Mouse (Mus musculus): Measurements from ENCODE around the gene Gm4952.
"Not testable (repeated sequence)": the region's sequence is repeated elsewhere in the genome, so short reads cannot be mapped to it uniquely, and the experiment has no call there.

The Gm4952 gene

DNA sequence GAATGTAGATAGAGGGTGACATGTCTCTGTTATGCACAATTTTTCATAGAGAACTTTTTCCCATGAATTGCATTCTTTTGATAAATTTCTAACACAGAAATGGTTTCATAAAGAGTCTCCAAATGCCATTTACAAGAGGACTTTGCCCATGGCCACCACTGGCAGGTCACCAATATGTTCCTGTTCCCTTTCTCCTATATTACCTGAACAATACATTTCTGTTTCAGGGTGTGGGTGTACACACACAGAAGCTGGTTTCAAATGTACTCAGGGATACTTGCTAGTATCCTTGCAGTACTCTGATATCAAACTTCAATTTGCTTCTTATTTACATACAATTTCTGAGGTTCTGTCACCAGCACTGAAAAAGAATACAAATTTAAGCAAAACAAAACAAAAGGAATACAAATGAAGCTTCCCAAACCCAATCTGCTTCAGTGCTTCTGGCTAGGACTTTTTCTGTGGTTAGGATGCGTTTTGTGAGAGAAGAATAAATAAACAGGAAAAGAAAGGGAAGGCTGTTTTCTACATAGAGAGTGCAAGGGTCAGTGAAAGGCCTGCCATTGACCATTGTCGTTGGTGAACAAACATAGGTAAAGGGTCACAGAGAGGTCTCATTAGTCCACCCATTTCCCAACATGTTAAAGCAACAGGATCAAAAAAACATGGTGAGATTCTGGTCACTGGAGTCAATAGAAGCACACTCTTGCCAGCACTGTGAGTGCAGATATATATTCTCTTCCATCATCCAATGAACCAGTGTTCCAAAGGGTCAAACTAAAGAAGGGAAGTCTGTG is 1.1 kb downstream of the Gm4952 start:
- DNase-seq (ENCODE audit: low spot score in 2 of 2): no peak

- DNase-seq (ENCODE audit: low spot score in 2 of 2): no peak
Measured at GRCm38 (mm10) chr19:12608336-12608735, 8.6 kb downstream of the Gm4952 start.

DNA sequence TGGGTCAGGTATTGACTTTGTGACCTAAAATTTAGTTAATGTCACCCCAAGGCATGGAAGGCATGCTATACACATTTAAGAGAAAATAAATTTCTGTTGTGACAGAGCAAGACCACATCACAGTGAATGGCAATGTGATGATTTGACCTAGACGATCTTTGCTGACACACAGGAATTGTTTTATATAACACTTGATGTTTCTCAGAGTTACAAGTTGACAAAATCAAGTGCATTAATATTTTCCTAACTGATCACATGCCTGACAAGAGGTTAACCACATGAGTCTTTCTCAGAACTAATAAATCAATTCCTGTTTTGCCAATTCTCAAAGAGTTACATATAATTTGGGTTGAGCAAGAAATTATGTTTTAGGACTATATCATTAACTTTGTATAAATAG is 13.9 kb downstream of the Gm4952 start:
- no peak for DNase-seq (ENCODE audit: low spot score in 2 of 2)

- no peak for DNase-seq (ENCODE audit: low spot score in 2 of 2)
Measured at GRCm38 (mm10) chr19:12633176-12633575, 33.4 kb downstream of the Gm4952 start, which contains the start of gene Glyat. Glyat (plus strand) TSS chr19:12633308.

DNA sequence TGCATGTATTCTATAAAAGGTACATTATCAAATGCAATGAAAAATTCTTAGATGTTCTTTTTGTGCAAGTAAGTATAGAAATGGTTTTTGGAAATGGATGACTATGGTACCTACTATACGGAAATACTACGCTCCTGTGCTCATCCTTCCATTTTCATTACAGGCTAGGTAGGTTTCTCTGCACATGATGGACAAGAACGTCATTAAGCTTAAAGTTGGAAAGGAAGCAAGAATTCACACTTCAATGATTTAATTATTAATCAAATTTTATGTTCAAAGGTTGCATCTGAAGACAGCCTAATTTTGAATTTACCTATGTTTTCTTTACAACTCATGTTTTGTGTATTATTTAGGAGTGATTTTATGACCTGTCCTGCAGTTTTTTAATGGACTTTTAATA is 34.5 kb downstream of the Gm4952 start:
- no peak for DNase-seq (ENCODE audit: low spot score in 2 of 2)

DNA sequence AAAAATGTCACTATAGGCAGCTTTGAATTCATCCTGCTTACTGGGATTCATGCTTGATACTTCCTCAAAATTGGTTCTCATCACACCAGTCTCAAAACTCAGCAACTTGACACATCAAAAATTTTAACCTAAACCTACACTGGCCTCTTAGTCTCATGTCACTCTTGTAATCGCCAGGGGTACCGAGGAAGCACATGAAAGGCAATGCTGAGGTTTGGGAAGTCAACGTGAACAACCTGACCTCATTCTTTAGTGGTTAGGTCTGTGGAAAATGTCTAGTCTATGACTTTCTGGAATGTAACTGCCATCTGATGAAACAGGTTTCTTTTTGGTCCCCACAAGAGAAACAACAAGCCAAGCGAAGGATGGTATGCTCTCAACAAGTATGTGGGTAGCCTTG is 35.2 kb downstream of the Gm4952 start:
- DNase-seq (ENCODE audit: low spot score in 2 of 2): no peak

DNA sequence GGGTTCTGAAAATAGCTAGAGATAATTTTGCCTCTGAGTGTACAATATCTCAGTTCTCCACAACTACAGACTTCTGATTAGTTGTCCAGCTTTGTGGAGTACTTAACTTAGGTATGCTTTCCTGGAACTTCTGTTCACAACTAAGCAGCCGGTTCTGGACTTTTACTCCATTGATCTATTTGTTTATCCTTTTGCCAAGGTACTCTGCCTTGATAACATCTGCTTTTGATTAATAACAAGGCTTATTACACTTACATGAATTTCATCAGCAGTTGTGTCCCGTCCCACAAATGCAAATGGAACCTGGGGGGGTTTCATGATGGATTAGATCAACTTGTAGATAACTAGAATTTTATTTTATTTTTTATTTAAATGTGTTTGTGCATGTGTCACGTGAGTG is 37.1 kb downstream of the Gm4952 start:
- no peak for DNase-seq (ENCODE audit: low spot score in 2 of 2)

GRCm38 (mm10) chr19:12638049-12638448 is 38.3 kb downstream of the Gm4952 start:
- DNase-seq (ENCODE audit: low spot score in 2 of 2): no peak

GRCm38 (mm10) chr19:12649511-12649910 is 49.7 kb downstream of the Gm4952 start:
- no peak for DNase-seq (ENCODE audit: low spot score in 2 of 2)

GRCm38 (mm10) chr19:12666156-12666555 is 66.4 kb downstream of the Gm4952 start:
- no peak for DNase-seq (ENCODE audit: low spot score in 2 of 2)

DNA sequence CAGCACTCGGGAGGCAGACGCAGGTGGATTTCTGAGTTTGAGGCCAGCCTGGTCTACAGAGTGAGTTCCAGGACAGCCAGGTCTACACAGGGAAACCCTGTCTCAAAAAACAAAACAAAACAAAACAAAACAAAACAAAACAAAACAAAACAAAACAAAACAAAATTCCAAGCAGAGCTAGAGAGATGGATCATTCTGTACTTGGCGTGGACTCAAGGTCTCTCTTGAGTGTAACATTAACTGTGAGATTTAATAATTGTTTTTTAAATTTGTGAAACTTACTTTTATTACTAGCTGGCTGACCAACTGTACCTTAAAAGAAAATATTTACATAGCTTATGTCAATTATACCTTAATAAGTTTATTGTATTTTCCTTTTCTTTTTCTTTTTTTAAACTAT is 68.8 kb downstream of the Gm4952 start:
- not testable (repeated sequence) for DNase-seq (ENCODE audit: low spot score in 2 of 2)

GRCm38 (mm10) chr19:12670139-12670538 is 70.4 kb downstream of the Gm4952 start, which contains the start of gene Olfr1442:
Olfr1442 (plus strand) TSS chr19:12670439.
- no peak for DNase-seq (ENCODE audit: low spot score in 2 of 2)

DNA sequence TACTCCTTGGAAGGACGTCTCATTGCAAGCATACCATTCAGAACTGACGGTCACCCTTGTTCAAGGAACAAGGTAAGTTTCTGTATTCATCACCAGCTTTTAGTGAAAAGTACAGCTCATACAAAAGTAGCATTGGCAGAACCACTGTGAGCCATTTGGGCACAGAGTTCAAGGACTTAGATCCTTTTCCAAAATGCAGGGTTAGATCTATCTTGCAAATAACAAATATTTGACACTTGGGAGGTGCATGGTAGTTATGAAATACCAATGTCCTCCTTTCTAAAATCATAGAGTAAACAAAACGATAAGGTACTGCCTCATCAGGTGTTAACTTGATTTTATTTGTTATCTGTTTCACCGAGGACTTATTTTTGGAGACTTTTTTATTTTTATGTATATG is 71.3 kb downstream of the Gm4952 start:
- DNase-seq (ENCODE audit: low spot score in 2 of 2): no peak

DNA sequence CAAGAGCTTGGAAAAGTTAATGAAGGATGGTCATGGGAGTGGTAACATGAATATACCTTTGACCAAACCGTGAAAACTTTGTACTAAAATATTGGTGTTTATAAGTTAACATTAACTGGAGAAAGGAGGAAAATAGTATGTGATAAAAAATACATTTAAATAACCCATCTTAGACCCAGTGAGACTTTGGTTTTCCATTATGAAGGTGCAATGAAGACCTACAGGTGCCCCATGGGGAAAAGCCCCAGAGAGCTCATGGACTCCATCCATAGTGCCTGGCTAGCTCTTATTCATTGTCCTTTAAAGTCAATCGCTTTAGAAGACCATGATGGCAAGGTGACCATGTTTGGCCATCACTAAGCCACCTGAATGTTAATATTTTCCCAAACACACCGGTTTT is 78.0 kb downstream of the Gm4952 start, which contains the start of gene Olfr1443:
Gene Olfr1443 (plus strand): TSS at position 301 of the 400 bp plus-strand sequence.
- DNase-seq (ENCODE audit: low spot score in 2 of 2): no peak

All from urinary bladder, postnatal 4 days (tissue).